In genomic region chr14:56314459-56314858, GRCm38 (mm10) we compare ENCODE assay signal across 9 mouse cellular contexts. TPM values are rescaled to one million over a fixed set of nuclear protein-coding genes. Genes with fewer than 3 reads are reported as not detected.
A peak's percentile ranks its signal among the peaks of the same experiment; 100 is the strongest.
DNase-seq lines count a peak whose midpoint lies in the region; ATAC-seq and TF ChIP-seq lines count a peak whose summit lies in the region.
"Had no signal": no experiment of that assay in that cellular context is flagged by ENCODE, and none has a peak within 500 bp of the region (broad histone marks: within the 10 kb centered on the region; RNA-seq: fewer than 3 reads in every experiment).

No protein-coding gene starts in this region.

- no peak overlapping the region for H3K4me3 ChIP-seq in midbrain, embryonic 10.5 days
- no peak overlapping the region for H3K4me3 ChIP-seq in midbrain, embryonic 15.5 days
- H3K4me3 ChIP-seq in heart, embryonic 16.5 days (ENCODE audit: low read length) = no peak overlapping the region
- no peak overlapping the region for H3K4me3 ChIP-seq in testis, adult 2 months (ENCODE audit: control insufficient read depth, low read depth, low read length)
- H3K4me3 ChIP-seq: erythroblast, embryonic 14.5 days had no signal

- 31% methylated on average over 7 of the region's 7 CpGs for WGBS in midbrain, embryonic 10.5 days
- 31% methylated on average over 7 of the region's 7 CpGs for WGBS in midbrain, embryonic 15.5 days
- 17% methylated on average over 7 of the region's 7 CpGs for WGBS in heart, embryonic 16.5 days

- no peaks in the 10 kb centered on the region for H3K27me3 ChIP-seq in midbrain, embryonic 10.5 days (ENCODE audit: low read depth, poor library complexity, severe bottlenecking)
- no peaks in the 10 kb centered on the region for H3K27me3 ChIP-seq in midbrain, embryonic 15.5 days (replicated peaks)
- H3K27me3 ChIP-seq in heart, embryonic 16.5 days (ENCODE audit: control insufficient read depth, insufficient read depth, low read length) = no peaks in the 10 kb centered on the region
- H3K27me3 ChIP-seq in testis, adult 2 months (ENCODE audit: control insufficient read depth, insufficient read depth, low read length) = no peaks in the 10 kb centered on the region

- H3K4me1 ChIP-seq in midbrain, embryonic 10.5 days = peaks cover 6% of the 10 kb centered on the region; the same call in 1 of the 2 replicates
- no peaks in the 10 kb centered on the region for H3K4me1 ChIP-seq in midbrain, embryonic 15.5 days
- H3K4me1 ChIP-seq in heart, embryonic 16.5 days (ENCODE audit: control insufficient read depth, insufficient read depth, low read length) = no peaks in the 10 kb centered on the region
- no peaks in the 10 kb centered on the region for H3K4me1 ChIP-seq in testis, adult 2 months (ENCODE audit: control insufficient read depth, insufficient read depth, low read length)

- H3K4me2 ChIP-seq in midbrain, embryonic 15.5 days = no peak overlapping the region
- peak overlapping the region; percentile 9; the same call in 1 of the 2 replicates for H3K4me2 ChIP-seq in heart, embryonic 16.5 days (ENCODE audit: low read depth, low read length)

- H3K9ac ChIP-seq in midbrain, embryonic 15.5 days = no peak overlapping the region
- H3K9ac ChIP-seq in heart, embryonic 16.5 days (ENCODE audit: low read length) = no peak overlapping the region

- peak; percentile 78; the same call in 1 of the 2 replicates for TF ChIP-seq CTCF in testis, adult 2 months (IDR thresholded peaks at IDR 0.05; ENCODE audit: control insufficient read depth, insufficient read depth, insufficient replicate concordance, low read depth, low read length)

- H3K9me3 ChIP-seq in midbrain, embryonic 10.5 days (replicated peaks) = no peaks in the 10 kb centered on the region
- H3K9me3 ChIP-seq in midbrain, embryonic 15.5 days = no peaks in the 10 kb centered on the region
- no peaks in the 10 kb centered on the region for H3K9me3 ChIP-seq in heart, embryonic 16.5 days (replicated peaks; ENCODE audit: control insufficient read depth, low read length)

- no peaks in the 10 kb centered on the region for H3K36me3 ChIP-seq in midbrain, embryonic 10.5 days
- no peaks in the 10 kb centered on the region for H3K36me3 ChIP-seq in midbrain, embryonic 15.5 days (replicated peaks)
- no peaks in the 10 kb centered on the region for H3K36me3 ChIP-seq in heart, embryonic 16.5 days (ENCODE audit: control insufficient read depth, insufficient read depth)
- H3K36me3 ChIP-seq in testis, adult 2 months (ENCODE audit: control insufficient read depth, insufficient read depth, low read length) = no peaks in the 10 kb centered on the region

- no peak overlapping the region for H3K27ac ChIP-seq in midbrain, embryonic 10.5 days (replicated peaks)
- H3K27ac ChIP-seq in midbrain, embryonic 15.5 days = no peak overlapping the region
- no peak overlapping the region for H3K27ac ChIP-seq in heart, embryonic 16.5 days (ENCODE audit: low read length)
- H3K27ac ChIP-seq in testis, adult 2 months (ENCODE audit: control insufficient read depth, insufficient read depth, low read depth, low read length) = no peak overlapping the region

- ATAC-seq in midbrain, embryonic 15.5 days (replicated peaks) = no peak
- ATAC-seq in heart, embryonic 16.5 days (replicated peaks; ENCODE audit: extremely low read depth, insufficient read depth, low FRiP score) = no peak
- peak; percentile 77 for ATAC-seq in megakaryocyte, adult 5-6 weeks (ENCODE audit: poor library complexity, severe bottlenecking)

- DNase-seq in midbrain, embryonic 10.5 days (ENCODE audit: low spot score) = peak; percentile 31
- peak; percentile 7 for DNase-seq in adipocyte (ENCODE audit: low spot score)
- peak; percentile 55 to 69 for DNase-seq in cerebellum, postnatal 36 days
- DNase-seq in layer of hippocampus, postnatal 10 days (ENCODE audit: low spot score in 2 of 2) = peak; percentile 57 to 68

- no peak for TF ChIP-seq POLR2A in testis, adult 2 months (IDR thresholded peaks at IDR 0.05; ENCODE audit: control insufficient read depth, low read depth, low read length)

RNA-seq across cellular contexts. Expression of gene Atp12a, which starts 50.4 kb away (rescaled TPM):
- polyA plus RNA-seq in midbrain, embryonic 10.5 days (2016; fragmentation: Nextera tagmentation; extraction: Ambion mirVana) = not detected in 2 replicates
- polyA plus RNA-seq in midbrain, embryonic 15.5 days (2015; fragmentation: Nextera tagmentation; extraction: Ambion mirVana) = 0.10 and 0.28 TPM in 2 replicates
- 0.11 and 0.19 TPM in 2 replicates for polyA plus RNA-seq in heart, embryonic 16.5 days (2015; fragmentation: Nextera tagmentation; extraction: Ambion mirVana)
- under 1 TPM; 0.09 to 0.11 TPM for total RNA-seq in layer of hippocampus, postnatal 10 days (2021)
- total RNA-seq in megakaryocyte, adult 5-6 weeks (2015) = not detected in 2 replicates
- total RNA-seq in megakaryocyte, adult 5-6 weeks (2017) = not detected in 2 replicates
- 0.09 and 0.12 TPM in 2 replicates for polyA plus RNA-seq in testis, adult 2 months (2012; rRNA removed)
- polyA plus RNA-seq: erythroblast, embryonic 14.5 days had no signal

RNA-seq across cellular contexts. Expression of gene Gzmb, which starts 52.4 kb away (rescaled TPM):
- polyA plus RNA-seq in midbrain, embryonic 10.5 days (2016; fragmentation: Nextera tagmentation; extraction: Ambion mirVana) = not detected in 2 replicates
- not detected in 2 replicates for polyA plus RNA-seq in midbrain, embryonic 15.5 days (2015; fragmentation: Nextera tagmentation; extraction: Ambion mirVana)
- 0.57 and 1.2 TPM in 2 replicates for polyA plus RNA-seq in heart, embryonic 16.5 days (2015; fragmentation: Nextera tagmentation; extraction: Ambion mirVana)
- not detected for total RNA-seq in layer of hippocampus, postnatal 10 days (2021)
- 1.8 and 2.1 TPM in 2 replicates for total RNA-seq in megakaryocyte, adult 5-6 weeks (2015)
- 1.7 and 2.1 TPM in 2 replicates for total RNA-seq in megakaryocyte, adult 5-6 weeks (2017)
- not detected in 2 replicates for polyA plus RNA-seq in testis, adult 2 months (2012; rRNA removed)
- polyA plus RNA-seq: erythroblast, embryonic 14.5 days had no signal

Comparison
In these comparisons a context has a peak if more than half of its experiments do, and no peak if none do; other contexts are left out.
1. DNase-seq: peak in every context shown above with its lines; median percentile 62 in layer of hippocampus, postnatal 10 days; 62 in cerebellum, postnatal 36 days; 31 in midbrain, embryonic 10.5 days; 7 in adipocyte.